Mouse (Mus musculus): ENCODE measurements around the gene Ccdc181.

- TF ChIP-seq POLR2A (IDR thresholded peaks at IDR 0.05; ENCODE audit: low read depth, low read length) (no peak), CTCF (IDR thresholded peaks at IDR 0.05; ENCODE audit: extremely low read depth, insufficient read length, insufficient replicate concordance, low read depth, low read length) (no peak)
Measured at GRCm38 (mm10) chr1:164250391-164251150, 24.8 kb upstream of the Ccdc181 start.

Data from small intestine, adult 2 months (tissue).